Mouse (Mus musculus) adipocyte (in vitro differentiated cells): ENCODE data around the gene Klk1b8.
"Not testable (repeated sequence)": the region's sequence is repeated elsewhere in the genome, so short reads cannot be mapped to it uniquely, and the experiment has no call there.

Source experiments
- DNase-seq: peaks from one replicate; pipeline ENCODE4 v3.0.0-alpha.2; 2016; ENCODE audit warnings: low spot score

Gene Klk1b8

GRCm38 (mm10) chr7:43950364-43950763 is at the start of gene Klk1b8:
TSS of gene Klk1b8 (plus strand) at chr7:43950664.
- no peak for DNase-seq

GRCm38 (mm10) chr7:43914821-43915220 is 35.6 kb upstream of the Klk1b8 start:
- no peak for DNase-seq

- no peak for DNase-seq
Measured at GRCm38 (mm10) chr7:43918426-43918825, 32.0 kb upstream of the Klk1b8 start.

- DNase-seq: no peak
Measured at GRCm38 (mm10) chr7:43918871-43919270, 31.6 kb upstream of the Klk1b8 start.

GRCm38 (mm10) chr7:43919559-43920451 is 30.7 kb upstream of the Klk1b8 start:
- peak; percentile 66 for DNase-seq

- DNase-seq: no peak
Measured at GRCm38 (mm10) chr7:43920582-43920981, 29.9 kb upstream of the Klk1b8 start.

- DNase-seq: no peak
Measured at GRCm38 (mm10) chr7:43921087-43921486, 29.4 kb upstream of the Klk1b8 start.

GRCm38 (mm10) chr7:43921941-43922340 is 28.5 kb upstream of the Klk1b8 start:
- DNase-seq: no peak

- no peak for DNase-seq
Measured at GRCm38 (mm10) chr7:43925985-43926384, 24.5 kb upstream of the Klk1b8 start.

- DNase-seq: no peak
Measured at GRCm38 (mm10) chr7:43928521-43928920, 21.9 kb upstream of the Klk1b8 start.

- DNase-seq: no peak
Measured at GRCm38 (mm10) chr7:43932337-43932736, 18.1 kb upstream of the Klk1b8 start.

GRCm38 (mm10) chr7:43933440-43933839 is 17.0 kb upstream of the Klk1b8 start, which contains the start of gene Klk15:
TSS of gene Klk15 (plus strand) at chr7:43933740.
- no peak for DNase-seq

GRCm38 (mm10) chr7:43934747-43935146 is 15.7 kb upstream of the Klk1b8 start:
- DNase-seq: no peak

- DNase-seq: no peak
Measured at GRCm38 (mm10) chr7:43936551-43936950, 13.9 kb upstream of the Klk1b8 start.

- DNase-seq: not testable (repeated sequence)
Measured at GRCm38 (mm10) chr7:43942293-43942692, 8.2 kb upstream of the Klk1b8 start.

GRCm38 (mm10) chr7:43944727-43945264 is 5.7 kb upstream of the Klk1b8 start:
- DNase-seq: no peak

- no peak for DNase-seq
Measured at GRCm38 (mm10) chr7:43952703-43953102, 2.2 kb downstream of the Klk1b8 start.

GRCm38 (mm10) chr7:43966451-43966850 is 16.0 kb downstream of the Klk1b8 start, which contains the start of gene Klk1b1:
TSS of gene Klk1b1 (plus strand) at chr7:43966751.
- no peak for DNase-seq

- no peak for DNase-seq
Measured at GRCm38 (mm10) chr7:43967058-43967457, 16.6 kb downstream of the Klk1b8 start.

- no peak for DNase-seq
Measured at GRCm38 (mm10) chr7:43967612-43968011, 17.1 kb downstream of the Klk1b8 start.

GRCm38 (mm10) chr7:43975761-43976160 is 25.3 kb downstream of the Klk1b8 start, which contains the start of gene Klk1b9:
TSS of gene Klk1b9 (plus strand) at chr7:43976061.
- DNase-seq: not testable (repeated sequence)

GRCm38 (mm10) chr7:43985657-43986056 is 35.2 kb downstream of the Klk1b8 start:
- DNase-seq: no peak

GRCm38 (mm10) chr7:43994821-43995220 is 44.4 kb downstream of the Klk1b8 start:
- not testable (repeated sequence) for DNase-seq
